Mouse (Mus musculus): ENCODE data around the gene Plekhg5. TPM values are rescaled to one million over a fixed set of nuclear protein-coding genes. Genes with fewer than 3 reads are reported as not detected.

The Plekhg5 gene
- polyA plus RNA-seq, 2 experiments = 2.6 to 4.7 TPM

DNA sequence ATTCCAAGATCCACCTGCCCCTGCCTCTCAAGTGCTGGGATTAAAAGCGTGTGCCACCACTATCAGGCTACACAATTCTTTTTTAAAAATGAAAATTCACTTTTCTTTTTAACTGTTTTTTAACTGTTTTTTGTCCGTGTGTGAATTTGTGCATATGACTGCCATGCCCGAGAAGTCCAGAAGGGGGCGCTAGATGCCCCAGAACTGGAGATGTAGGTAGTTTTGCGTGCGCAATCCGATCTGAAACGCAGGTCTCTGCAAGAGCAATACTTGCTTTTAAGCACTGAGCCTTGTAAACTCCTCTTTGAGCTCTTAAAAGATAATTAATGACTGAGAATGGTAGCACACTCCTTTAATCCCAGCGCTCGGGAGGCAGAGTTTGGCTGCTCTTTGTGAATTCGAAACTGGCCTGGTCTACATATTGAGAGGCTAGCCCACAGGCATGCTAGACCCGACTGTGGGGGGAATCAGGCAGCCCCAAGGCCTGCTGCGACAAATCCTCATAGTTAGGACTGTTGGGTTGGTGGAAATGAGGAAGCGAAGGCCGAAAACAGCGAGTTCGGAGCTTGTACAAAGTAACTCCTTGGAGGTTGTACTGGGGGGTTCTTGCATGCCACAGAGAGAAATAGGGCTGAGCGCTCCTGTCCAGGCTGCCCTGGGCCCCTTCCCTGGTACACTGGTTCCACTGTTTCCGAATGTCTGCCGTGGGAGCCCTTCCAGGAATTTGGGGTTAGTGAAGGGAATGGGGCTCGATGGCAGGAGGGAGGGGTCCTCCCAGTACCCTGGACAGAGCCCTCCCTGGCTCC lies 85.7 kb downstream of the Plekhg5 start:
- H3K9ac ChIP-seq (replicated peaks) = no peak overlapping the region
- DNase-seq (ENCODE audit: low read depth in 3 of 3, low spot score in 3 of 3) = no peak
- no peak overlapping the region for H3K27ac ChIP-seq
- H3K9me3 ChIP-seq (ENCODE audit: control insufficient read depth, low read length) = no peaks in the 10 kb centered on the region
- peak overlapping the region in 1 of 2 experiments; percentile 42; a peak in 2 of 4 replicates for H3K4me3 ChIP-seq (ENCODE audit: insufficient read depth in 1 of 2, low read depth in 2 of 2, low read length in 2 of 2)
- no peak for TF ChIP-seq EP300 (IDR thresholded peaks at IDR 0.05; ENCODE audit: low read depth)
- TF ChIP-seq CTCF (IDR thresholded peaks at IDR 0.05; ENCODE audit: low read depth) = peak; percentile 87
- peaks cover 47% of the 10 kb centered on the region for H3K27me3 ChIP-seq (ENCODE audit: control insufficient read depth, insufficient read depth, low read length)
- 9% methylated on average over 21 of the region's 21 CpGs for WGBS (ENCODE audit: insufficient replicate concordance)
- ATAC-seq (ENCODE audit: insufficient read depth) = no peak
- H3K4me2 ChIP-seq (ENCODE audit: low read depth) = peak overlapping the region; percentile 63
- no peaks in the 10 kb centered on the region for H3K36me3 ChIP-seq (replicated peaks; ENCODE audit: control insufficient read depth, insufficient read depth, low read depth)
- H3K4me1 ChIP-seq (replicated peaks; ENCODE audit: control insufficient read depth in 2 of 2, insufficient read depth in 2 of 2, low read length in 1 of 2) = peaks cover 3 to 8% of the 10 kb centered on the region in 2 experiments; a peak in 3 of 4 replicates

DNA sequence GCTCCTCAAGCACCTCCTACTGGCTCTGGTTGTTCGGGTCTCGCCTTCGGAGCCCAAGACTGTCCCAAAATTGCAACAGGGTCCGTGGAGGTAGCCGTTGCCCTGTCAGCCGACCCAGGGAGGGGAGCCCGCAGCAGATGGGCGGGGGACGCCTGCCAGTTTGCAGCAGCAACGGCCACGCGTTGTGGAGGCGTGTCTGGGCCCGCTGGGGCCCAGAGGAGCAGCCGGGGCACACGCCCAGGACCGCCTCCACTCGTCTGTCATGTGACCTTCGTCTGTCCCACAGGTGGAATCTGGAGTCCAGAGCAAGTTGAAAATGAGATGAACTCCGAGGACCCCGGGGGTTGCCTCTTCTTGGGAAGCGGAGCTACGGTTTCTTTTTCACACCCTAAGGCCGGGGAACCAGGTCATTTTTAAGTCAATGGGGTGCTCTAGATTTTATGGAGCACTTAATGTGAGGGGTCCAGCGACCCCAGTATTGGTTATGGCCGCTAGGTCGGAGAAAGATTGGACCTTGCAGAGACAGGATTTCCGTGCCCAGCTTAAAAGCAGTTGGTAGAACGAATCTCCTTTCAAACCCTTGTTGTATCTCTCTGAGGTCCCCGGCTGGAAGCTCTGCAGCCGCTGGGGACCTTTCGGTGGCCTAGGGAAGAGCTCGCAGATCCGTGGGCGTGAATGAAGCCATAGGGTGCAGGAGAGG lies 86.4 kb downstream of the Plekhg5 start, which contains the start of gene Hes2:
TSS of gene Hes2 (plus strand) at position 283 of the 700 bp plus-strand sequence.
- peaks cover 3 to 6% of the 10 kb centered on the region in 2 experiments; a peak in 2 of 4 replicates for H3K4me1 ChIP-seq (replicated peaks; ENCODE audit: control insufficient read depth in 2 of 2, insufficient read depth in 2 of 2, low read length in 1 of 2)
- no peak within 1 kb of the TSS for H3K27ac ChIP-seq
- H3K27me3 ChIP-seq (ENCODE audit: control insufficient read depth, insufficient read depth, low read length) = peaks cover 46% of the 10 kb centered on the region
- H3K36me3 ChIP-seq (replicated peaks; ENCODE audit: control insufficient read depth, insufficient read depth, low read depth) = no peaks in the 10 kb centered on the region
- peak within 1 kb of the TSS; percentile 63 for H3K4me2 ChIP-seq (ENCODE audit: low read depth)
- no peak for TF ChIP-seq EP300 (IDR thresholded peaks at IDR 0.05; ENCODE audit: low read depth)
- TF ChIP-seq CTCF (IDR thresholded peaks at IDR 0.05; ENCODE audit: low read depth) = no peak
- WGBS (ENCODE audit: insufficient replicate concordance) = 3% methylated on average over 35 of the region's 35 CpGs
- H3K9me3 ChIP-seq (ENCODE audit: control insufficient read depth, low read length) = no peaks in the 10 kb centered on the region
- peak within 1 kb of the TSS in 1 of 2 experiments; percentile 42; a peak in 2 of 4 replicates for H3K4me3 ChIP-seq (ENCODE audit: insufficient read depth in 1 of 2, low read depth in 2 of 2, low read length in 2 of 2)
- no peak for DNase-seq (ENCODE audit: low read depth in 3 of 3, low spot score in 3 of 3)
- no peak within 1 kb of the TSS for H3K9ac ChIP-seq (replicated peaks)
- peak; percentile 48; the same call in 1 of the 2 replicates for ATAC-seq (ENCODE audit: insufficient read depth)

DNA sequence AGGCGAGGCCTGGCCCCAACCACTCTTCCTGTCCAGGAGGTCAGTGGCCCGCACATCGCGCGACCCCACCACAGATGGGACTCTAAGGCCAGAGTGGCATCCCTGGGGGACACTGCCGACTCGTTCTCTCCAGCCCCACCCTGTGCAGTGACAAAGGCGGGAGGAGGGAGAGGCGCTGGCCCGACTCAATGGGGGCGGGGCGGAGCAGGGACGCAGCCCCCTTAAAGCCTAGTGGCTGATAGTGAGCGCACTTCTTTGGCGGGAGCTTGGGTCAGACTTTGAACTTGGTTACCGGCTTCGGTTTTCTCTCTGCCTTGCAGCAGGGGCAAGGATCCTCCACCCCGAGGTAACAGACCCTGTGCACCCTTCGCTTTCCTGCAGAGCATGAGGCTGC lies 87.0 kb downstream of the Plekhg5 start:
- H3K4me1 ChIP-seq (replicated peaks; ENCODE audit: control insufficient read depth in 2 of 2, insufficient read depth in 2 of 2, low read length in 1 of 2) = peaks cover 3 to 5% of the 10 kb centered on the region in 2 experiments; a peak in 2 of 4 replicates
- peak overlapping the region in 1 of 2 experiments; percentile 42; a peak in 2 of 4 replicates for H3K4me3 ChIP-seq (ENCODE audit: insufficient read depth in 1 of 2, low read depth in 2 of 2, low read length in 2 of 2)
- H3K36me3 ChIP-seq (replicated peaks; ENCODE audit: control insufficient read depth, insufficient read depth, low read depth) = no peaks in the 10 kb centered on the region
- ATAC-seq (ENCODE audit: insufficient read depth) (no peak; the same call in 1 of the 2 replicates), DNase-seq (ENCODE audit: low read depth in 3 of 3, low spot score in 3 of 3) (no peak)
- H3K27ac ChIP-seq = no peak overlapping the region
- peaks cover 46% of the 10 kb centered on the region for H3K27me3 ChIP-seq (ENCODE audit: control insufficient read depth, insufficient read depth, low read length)
- TF ChIP-seq EP300 (IDR thresholded peaks at IDR 0.05; ENCODE audit: low read depth) = no peak
- peak; percentile 3; the same call in 1 of the 2 replicates for TF ChIP-seq CTCF (IDR thresholded peaks at IDR 0.05; ENCODE audit: low read depth)
- no peaks in the 10 kb centered on the region for H3K9me3 ChIP-seq (ENCODE audit: control insufficient read depth, low read length)
- no peak overlapping the region for H3K9ac ChIP-seq (replicated peaks)
- H3K4me2 ChIP-seq (ENCODE audit: low read depth) = peak overlapping the region; percentile 63
- WGBS (ENCODE audit: insufficient replicate concordance) = 2% methylated on average over 19 of the region's 19 CpGs

DNA sequence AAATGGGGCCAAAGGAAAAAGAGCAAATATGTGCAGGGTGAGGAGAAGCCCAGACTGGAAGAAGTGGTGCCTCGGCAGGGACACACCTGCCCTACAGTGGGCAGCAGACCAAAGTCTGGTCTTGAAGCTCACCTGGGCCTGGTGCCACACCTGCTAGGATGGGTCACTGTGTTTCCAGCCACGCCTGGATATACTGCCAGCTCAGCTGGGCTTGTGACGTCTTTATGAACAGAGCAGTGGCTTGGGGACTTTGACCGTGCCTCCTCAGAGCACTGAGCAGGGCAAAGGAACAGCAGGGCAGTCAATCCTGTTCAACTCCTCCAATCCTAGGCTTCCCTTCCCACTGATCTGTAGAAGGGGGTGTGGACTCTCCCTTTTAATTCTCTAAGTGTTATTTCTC lies 88.5 kb downstream of the Plekhg5 start:
- Histone ChIP-seq H3K4me1 (replicated peaks; ENCODE audit: control insufficient read depth in 2 of 2, insufficient read depth in 2 of 2, low read length in 1 of 2) (peaks cover 3% of the 10 kb centered on the region in 2 experiments; a peak in 2 of 4 replicates), H3K36me3 (replicated peaks; ENCODE audit: control insufficient read depth, insufficient read depth, low read depth) (no peaks in the 10 kb centered on the region), H3K4me3 (ENCODE audit: insufficient read depth in 1 of 2, low read depth in 2 of 2, low read length in 2 of 2) (no peak overlapping the region), H3K27me3 (ENCODE audit: control insufficient read depth, insufficient read depth, low read length) (peaks cover 46% of the 10 kb centered on the region), H3K9ac (replicated peaks) (no peak overlapping the region), H3K27ac (no peak overlapping the region), H3K4me2 (ENCODE audit: low read depth) (no peak overlapping the region), H3K9me3 (ENCODE audit: control insufficient read depth, low read length) (no peaks in the 10 kb centered on the region)
- TF ChIP-seq CTCF (IDR thresholded peaks at IDR 0.05; ENCODE audit: low read depth) (no peak), EP300 (IDR thresholded peaks at IDR 0.05; ENCODE audit: low read depth) (no peak)
- no peak for DNase-seq (ENCODE audit: low read depth in 3 of 3, low spot score in 3 of 3)
- 31% methylated on average over 4 of the region's 4 CpGs for WGBS (ENCODE audit: insufficient replicate concordance)
- no peak for ATAC-seq (ENCODE audit: insufficient read depth)

DNA sequence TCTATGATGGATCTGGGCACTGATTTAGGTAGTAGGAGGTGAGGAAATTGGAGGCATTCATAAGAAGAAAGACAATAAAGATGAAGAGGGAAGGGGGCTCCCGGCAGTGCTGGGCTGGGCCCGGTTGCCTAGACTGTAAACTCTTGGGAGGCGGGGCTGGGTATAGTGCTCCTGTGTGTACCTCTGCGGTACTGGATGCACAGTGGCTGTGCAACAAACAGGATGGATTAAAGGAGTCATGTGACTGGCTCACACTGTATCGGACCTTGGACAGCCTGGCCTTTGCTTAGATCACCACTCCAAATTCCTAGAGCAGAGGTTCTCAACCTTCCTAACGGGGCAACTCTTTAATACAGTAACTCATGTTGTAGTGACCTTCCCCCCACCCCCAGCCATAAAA lies 89.3 kb downstream of the Plekhg5 start:
- no peak overlapping the region for H3K9ac ChIP-seq (replicated peaks)
- no peak for DNase-seq (ENCODE audit: low read depth in 3 of 3, low spot score in 3 of 3)
- no peak for ATAC-seq (ENCODE audit: insufficient read depth)
- no peaks in the 10 kb centered on the region for H3K9me3 ChIP-seq (ENCODE audit: control insufficient read depth, low read length)
- H3K4me2 ChIP-seq (ENCODE audit: low read depth) = no peak overlapping the region
- 53% methylated on average over 6 of the region's 6 CpGs for WGBS (ENCODE audit: insufficient replicate concordance)
- no peak overlapping the region for H3K27ac ChIP-seq
- H3K27me3 ChIP-seq (ENCODE audit: control insufficient read depth, insufficient read depth, low read length) = peaks cover 46% of the 10 kb centered on the region
- no peaks in the 10 kb centered on the region for H3K36me3 ChIP-seq (replicated peaks; ENCODE audit: control insufficient read depth, insufficient read depth, low read depth)
- no peak overlapping the region for H3K4me3 ChIP-seq (ENCODE audit: insufficient read depth in 1 of 2, low read depth in 2 of 2, low read length in 2 of 2)
- peaks cover 3% of the 10 kb centered on the region in 2 experiments; a peak in 2 of 4 replicates for H3K4me1 ChIP-seq (replicated peaks; ENCODE audit: control insufficient read depth in 2 of 2, insufficient read depth in 2 of 2, low read length in 1 of 2)
- TF ChIP-seq CTCF (IDR thresholded peaks at IDR 0.05; ENCODE audit: low read depth) = no peak
- no peak for TF ChIP-seq EP300 (IDR thresholded peaks at IDR 0.05; ENCODE audit: low read depth)
